ENCODE assay signal across 8 mouse cellular contexts in genomic region chr6:148944767-148945508, GRCm38 (mm10). TPM values are rescaled to one million over a fixed set of nuclear protein-coding genes. Genes with fewer than 3 reads are reported as not detected.
DNase-seq lines count a peak whose midpoint lies in the region; ATAC-seq lines count a peak whose summit lies in the region.

No protein-coding gene starts in this region.

- H3K36me3 ChIP-seq in intestine, embryonic 15.5 days: no peaks in the 10 kb centered on the region
- peaks cover 7% of the 10 kb centered on the region; the same call in 1 of the 2 replicates for H3K36me3 ChIP-seq in limb, embryonic 12.5 days
- no peaks in the 10 kb centered on the region for H3K36me3 ChIP-seq in midbrain, embryonic 13.5 days

- ATAC-seq in frontal cortex, adult (ENCODE audit: low TSS enrichment): no peak
- ATAC-seq in intestine, embryonic 15.5 days: peak; percentile 70
- ATAC-seq in limb, embryonic 12.5 days (ENCODE audit: insufficient number of reproducible peaks, insufficient read depth, low FRiP score, low TSS enrichment, low read depth): peak; percentile 39; the same call in 1 of the 2 replicates
- ATAC-seq in midbrain, embryonic 13.5 days: peak; percentile 69

- intact Hi-C loops in gastrocnemius, postnatal 36 days (cut with DNase I): loop anchor here (10.0 kb wide), 1 partner anchor 360 kb away; the partner anchor contains the start of gene Resf1

- H3K4me2 ChIP-seq in intestine, embryonic 15.5 days (replicated peaks): peak overlapping the region; percentile 80
- peak overlapping the region; percentile 60 for H3K4me2 ChIP-seq in limb, embryonic 12.5 days
- peak overlapping the region; percentile 70 for H3K4me2 ChIP-seq in midbrain, embryonic 13.5 days (replicated peaks)

- H3K27me3 ChIP-seq in intestine, embryonic 15.5 days (replicated peaks): no peaks in the 10 kb centered on the region
- H3K27me3 ChIP-seq in limb, embryonic 12.5 days: no peaks in the 10 kb centered on the region
- H3K27me3 ChIP-seq in midbrain, embryonic 13.5 days: no peaks in the 10 kb centered on the region

- under 1% methylated on average over 92 of the region's 92 CpGs for WGBS in intestine, embryonic 15.5 days
- under 1% methylated on average over 86 of the region's 92 CpGs for WGBS in limb, embryonic 12.5 days
- WGBS in midbrain, embryonic 13.5 days: under 1% methylated on average over 78 of the region's 92 CpGs

- no peaks in the 10 kb centered on the region for H3K9me3 ChIP-seq in intestine, embryonic 15.5 days
- H3K9me3 ChIP-seq in limb, embryonic 12.5 days: no peaks in the 10 kb centered on the region
- no peaks in the 10 kb centered on the region for H3K9me3 ChIP-seq in midbrain, embryonic 13.5 days

- peak overlapping the region; percentile 86 for H3K4me3 ChIP-seq in intestine, embryonic 15.5 days (replicated peaks)
- H3K4me3 ChIP-seq in limb, embryonic 12.5 days (replicated peaks): peak overlapping the region; percentile 91
- peak overlapping the region; percentile 94 for H3K4me3 ChIP-seq in midbrain, embryonic 13.5 days (replicated peaks)

- DNase-seq in frontal cortex, postnatal 10 days (ENCODE audit: low spot score in 2 of 2): peak; percentile 14 to 40
- DNase-seq in embryo, embryonic 10 days (ENCODE audit: low spot score): peak; percentile 75
- peak; percentile 21 to 54 for DNase-seq in gastrocnemius, postnatal 36 days
- peak; percentile 56 to 58 for DNase-seq in spleen, adult 18-20 months

- H3K9ac ChIP-seq in intestine, embryonic 15.5 days: peak overlapping the region; percentile 83
- H3K9ac ChIP-seq in limb, embryonic 12.5 days (replicated peaks): peak overlapping the region; percentile 97
- H3K9ac ChIP-seq in midbrain, embryonic 13.5 days (replicated peaks): peak overlapping the region; percentile 93

- H3K4me1 ChIP-seq in intestine, embryonic 15.5 days (replicated peaks): 0 out of 2 replicates have a peak, but pooled peaks cover 9% of the 10 kb centered on the region
- peaks cover 18% of the 10 kb centered on the region; the same call in 1 of the 2 replicates for H3K4me1 ChIP-seq in limb, embryonic 12.5 days (replicated peaks)
- H3K4me1 ChIP-seq in midbrain, embryonic 13.5 days (replicated peaks): peaks cover 32% of the 10 kb centered on the region

- H3K27ac ChIP-seq in intestine, embryonic 15.5 days: peak overlapping the region; percentile 96
- peak overlapping the region; percentile 97 for H3K27ac ChIP-seq in limb, embryonic 12.5 days
- H3K27ac ChIP-seq in midbrain, embryonic 13.5 days: peak overlapping the region; percentile 80

RNA-seq across cellular contexts. Expression of gene Sinhcaf, which starts 1.3 kb away (rescaled TPM):
- 1 to 10 TPM in 1 of 2 experiments, under 1 TPM in 1; 0.54 to 1.3 TPM for total RNA-seq in gastrocnemius, postnatal 36 days (2021)
- 96.9 and 106 TPM in 2 replicates for polyA plus RNA-seq in intestine, embryonic 15.5 days (2015; fragmentation: Nextera tagmentation; extraction: Ambion mirVana)
- polyA plus RNA-seq in limb, embryonic 12.5 days (2016; fragmentation: Nextera tagmentation; extraction: Ambion mirVana): 152 and 167 TPM in 2 replicates
- polyA plus RNA-seq in midbrain, embryonic 13.5 days (2015; fragmentation: Nextera tagmentation; extraction: Ambion mirVana): 141 and 156 TPM in 2 replicates

RNA-seq across cellular contexts. Expression of gene Caprin2, which starts 48.9 kb away (rescaled TPM):
- 1 to 10 TPM; 3.3 to 5.0 TPM for total RNA-seq in gastrocnemius, postnatal 36 days (2021)
- polyA plus RNA-seq in intestine, embryonic 15.5 days (2015; fragmentation: Nextera tagmentation; extraction: Ambion mirVana): 13.9 and 14.4 TPM in 2 replicates
- polyA plus RNA-seq in limb, embryonic 12.5 days (2016; fragmentation: Nextera tagmentation; extraction: Ambion mirVana): 18.1 and 20.5 TPM in 2 replicates
- 14.5 and 17.1 TPM in 2 replicates for polyA plus RNA-seq in midbrain, embryonic 13.5 days (2015; fragmentation: Nextera tagmentation; extraction: Ambion mirVana)
